8 mouse cellular contexts compared by ENCODE assay signal in the genomic region with DNA sequence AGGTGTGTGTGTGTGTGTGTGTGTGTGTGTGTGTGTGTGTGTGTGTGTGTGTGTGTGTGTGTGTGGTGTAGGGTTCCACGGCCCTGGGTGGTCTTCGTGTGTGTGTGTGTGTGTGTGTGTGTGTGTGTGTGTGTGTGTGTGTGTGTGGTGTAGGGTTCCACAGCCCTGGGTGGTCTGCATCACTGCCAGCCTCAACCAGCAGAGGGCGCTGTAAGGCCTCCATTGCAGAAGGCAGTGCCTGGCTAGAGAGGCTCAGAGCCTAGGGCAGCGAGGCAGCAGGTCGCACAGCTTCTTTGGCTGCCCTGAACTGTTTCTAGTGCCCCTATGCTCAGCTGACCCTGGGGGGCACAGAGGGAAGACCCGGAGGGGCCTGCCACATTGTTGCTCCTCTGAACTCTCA.
DNase-seq lines count a peak whose midpoint lies in the region; ATAC-seq and TF ChIP-seq lines count a peak whose summit lies in the region.

No protein-coding gene starts in this region.

- 21% methylated on average over 6 of the region's 6 CpGs for WGBS in forebrain, postnatal 0 days
- 25% methylated on average over 3 of the region's 6 CpGs for WGBS in liver, postnatal 0 days (ENCODE audit: insufficient replicate concordance)

- H3K9ac ChIP-seq in forebrain, postnatal 0 days: no peak overlapping the region
- H3K9ac ChIP-seq in liver, postnatal 0 days (replicated peaks): no peak overlapping the region

- H3K27ac ChIP-seq in forebrain, postnatal 0 days (ENCODE audit: low read depth, low read length): peak overlapping the region; percentile 59
- no peak overlapping the region for H3K27ac ChIP-seq in liver, postnatal 0 days (ENCODE audit: low read depth)

- TF ChIP-seq EP300 in liver, postnatal 0 days (IDR thresholded peaks at IDR 0.05; ENCODE audit: low read depth): no peak

- peaks cover 22% of the 10 kb centered on the region for H3K27me3 ChIP-seq in E14TG2a.4 (ENCODE audit: insufficient read depth, low read length)
- no peaks in the 10 kb centered on the region for H3K27me3 ChIP-seq in forebrain, postnatal 0 days (ENCODE audit: insufficient read depth, low read length)
- no peaks in the 10 kb centered on the region for H3K27me3 ChIP-seq in liver, postnatal 0 days (ENCODE audit: insufficient read depth, low read length)

- peaks cover 74% of the 10 kb centered on the region for H3K4me1 ChIP-seq in E14TG2a.4 (replicated peaks; ENCODE audit: low read depth, low read length)
- peaks cover 6% of the 10 kb centered on the region for H3K4me1 ChIP-seq in forebrain, postnatal 0 days (ENCODE audit: insufficient read depth)
- H3K4me1 ChIP-seq in liver, postnatal 0 days (ENCODE audit: insufficient read depth): no peaks in the 10 kb centered on the region

- H3K36me3 ChIP-seq in E14TG2a.4 (ENCODE audit: insufficient read depth, low read length): no peaks in the 10 kb centered on the region
- H3K36me3 ChIP-seq in forebrain, postnatal 0 days (ENCODE audit: insufficient read depth): no peaks in the 10 kb centered on the region
- no peaks in the 10 kb centered on the region for H3K36me3 ChIP-seq in liver, postnatal 0 days (replicated peaks; ENCODE audit: insufficient read depth, low read length)

- TF ChIP-seq CTCF in E14TG2a.4 (conservative IDR thresholded peaks at IDR 0.05; ENCODE audit: low read length): peak; percentile 52
- TF ChIP-seq CTCF in forebrain, postnatal 0 days (IDR thresholded peaks at IDR 0.05; ENCODE audit: low read depth): peak; percentile 88
- TF ChIP-seq CTCF in liver, postnatal 0 days (IDR thresholded peaks at IDR 0.05; ENCODE audit: low read depth): peak; percentile 61

- peak; percentile 85 for ATAC-seq in forebrain, postnatal 0 days
- ATAC-seq in liver, postnatal 0 days: no peak

- no peak overlapping the region; the same call in 1 of the 2 replicates for H3K4me3 ChIP-seq in E14TG2a.4 (replicated peaks; ENCODE audit: low read length)
- no peak overlapping the region for H3K4me3 ChIP-seq in forebrain, postnatal 0 days (ENCODE audit: low read depth, low read length)
- H3K4me3 ChIP-seq in liver, postnatal 0 days (ENCODE audit: low read depth, low read length): no peak overlapping the region

- intact Hi-C loops in heart, postnatal 14 days (cut with DNase I): loop anchor here (5.0 kb wide), 1 partner anchor 153 kb away; no protein-coding TSS in a partner anchor

- no peaks in the 10 kb centered on the region for H3K9me3 ChIP-seq in E14TG2a.4 (ENCODE audit: low read length)
- no peaks in the 10 kb centered on the region for H3K9me3 ChIP-seq in forebrain, postnatal 0 days (ENCODE audit: low read length)
- H3K9me3 ChIP-seq in liver, postnatal 0 days (ENCODE audit: low read length): no peaks in the 10 kb centered on the region

- peak; percentile 34 to 59 for DNase-seq in heart, postnatal 14 days
- DNase-seq in heart, adult 11 months: no peak
- DNase-seq in cerebellum, adult 8-10 months: peak; percentile 66
- DNase-seq in forebrain, postnatal 0 days: peak; percentile 80
- peak; percentile 39 for DNase-seq in liver, postnatal 0 days
- peak; percentile 62 to 70 for DNase-seq in right cerebral cortex, adult 2 months (ENCODE audit: low spot score in 2 of 2)
- DNase-seq in yolk sac, embryonic 10.5 days (ENCODE audit: low spot score): no peak

- no peak overlapping the region for H3K4me2 ChIP-seq in forebrain, postnatal 0 days (ENCODE audit: low read depth)
- H3K4me2 ChIP-seq in liver, postnatal 0 days (ENCODE audit: low read depth, low read length): no peak overlapping the region

Comparison
In these comparisons a context has a peak if more than half of its experiments do, and no peak if none do; other contexts are left out.
1. DNase-seq: peak in heart, postnatal 14 days (2 of 2), cerebellum, adult 8-10 months (single experiment), forebrain, postnatal 0 days (single experiment), liver, postnatal 0 days (single experiment) and right cerebral cortex, adult 2 months (2 of 2); none in heart, adult 11 months (single experiment) and yolk sac, embryonic 10.5 days (single experiment).
2. Peak in every context shown above with its lines, with median percentiles within 50 percentile points of each other: CTCF ChIP-seq.